Mouse (Mus musculus): Measurements from ENCODE around the gene Rab11fip4.

- TF ChIP-seq CTCF (IDR thresholded peaks at IDR 0.05; ENCODE audit: low read depth, low read length) (no peak), GATA2 (IDR thresholded peaks at IDR 0.05; ENCODE audit: borderline replicate concordance, low read depth, low read length) (no peak), GATA1 (IDR thresholded peaks at IDR 0.05; ENCODE audit: borderline replicate concordance, low read length) (no peak), TAL1 (conservative IDR thresholded peaks at IDR 0.05; ENCODE audit: low read depth, low read length) (no peak)
Measured at GRCm38 (mm10) chr11:79676483-79676967, 85.5 kb downstream of the Rab11fip4 start.
